Mouse (Mus musculus): ENCODE data around the gene Zfp697. TPM values are rescaled to one million over a fixed set of nuclear protein-coding genes. Genes with fewer than 3 reads are reported as not detected.
"Not testable (repeated sequence)": the region's sequence is repeated elsewhere in the genome, so short reads cannot be mapped to it uniquely, and the experiment has no call there.

The Zfp697 gene
- polyA plus RNA-seq, 1 experiment from 2014 or later: 6.8 TPM

DNA sequence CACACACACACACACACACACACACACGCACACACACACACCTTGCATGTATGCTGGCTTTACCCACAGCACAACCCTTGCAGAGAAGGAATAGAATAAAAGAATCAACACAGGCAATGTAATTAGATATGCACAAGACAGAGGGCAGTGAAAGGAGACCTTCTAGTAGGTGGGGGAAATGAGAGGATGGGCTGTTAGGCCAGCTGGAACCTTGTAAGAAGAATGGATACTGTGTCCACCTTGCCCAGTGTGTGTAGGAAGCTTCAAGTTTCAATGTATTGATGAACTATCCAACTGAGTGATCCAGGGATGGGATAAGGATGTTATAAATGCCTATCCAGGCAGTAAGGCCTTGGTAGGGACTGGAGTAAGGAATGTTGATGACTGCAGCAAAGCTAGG lies 52.8 kb downstream of the Zfp697 start:
- no peak for DNase-seq (ENCODE audit: low spot score)
- H3K4me1 ChIP-seq: peaks cover 3% of the 10 kb centered on the region; the same call in 1 of the 2 replicates
- H3K27me3 ChIP-seq (ENCODE audit: low read depth, poor library complexity, severe bottlenecking): peaks cover 8% of the 10 kb centered on the region; the same call in 1 of the 2 replicates
- no peak overlapping the region for H3K27ac ChIP-seq (replicated peaks)
- 78% methylated on average over 1 of the region's 1 CpGs for WGBS
- no peaks in the 10 kb centered on the region for H3K9me3 ChIP-seq (replicated peaks)
- no peaks in the 10 kb centered on the region for H3K36me3 ChIP-seq
- no peak overlapping the region for H3K4me3 ChIP-seq

DNA sequence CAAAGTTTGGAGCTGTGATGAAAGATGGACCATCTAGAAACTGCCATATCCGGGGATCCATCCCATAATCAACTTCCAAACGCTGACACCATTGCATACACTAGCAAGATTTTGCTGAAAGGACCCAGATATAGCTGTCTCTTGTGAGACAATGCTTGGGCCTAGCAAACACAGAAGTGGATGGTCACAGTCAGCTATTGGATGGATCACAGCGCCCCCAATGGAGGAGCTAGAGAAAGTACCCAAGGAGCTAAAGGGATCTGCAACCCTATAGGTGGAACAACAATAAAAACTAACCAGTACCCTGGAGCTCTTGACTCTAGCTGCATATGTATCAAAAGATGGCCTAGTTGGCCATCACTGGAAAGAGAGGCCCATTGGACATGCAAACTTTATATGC lies 60.0 kb downstream of the Zfp697 start:
- DNase-seq (ENCODE audit: low spot score); H3K4me3 ChIP-seq; H3K9me3 ChIP-seq (replicated peaks); H3K4me1 ChIP-seq; H3K36me3 ChIP-seq; H3K27ac ChIP-seq (replicated peaks); H3K27me3 ChIP-seq (ENCODE audit: low read depth, poor library complexity, severe bottlenecking): not testable (repeated sequence)
- WGBS: 43% methylated on average over 3 of the region's 3 CpGs

DNA sequence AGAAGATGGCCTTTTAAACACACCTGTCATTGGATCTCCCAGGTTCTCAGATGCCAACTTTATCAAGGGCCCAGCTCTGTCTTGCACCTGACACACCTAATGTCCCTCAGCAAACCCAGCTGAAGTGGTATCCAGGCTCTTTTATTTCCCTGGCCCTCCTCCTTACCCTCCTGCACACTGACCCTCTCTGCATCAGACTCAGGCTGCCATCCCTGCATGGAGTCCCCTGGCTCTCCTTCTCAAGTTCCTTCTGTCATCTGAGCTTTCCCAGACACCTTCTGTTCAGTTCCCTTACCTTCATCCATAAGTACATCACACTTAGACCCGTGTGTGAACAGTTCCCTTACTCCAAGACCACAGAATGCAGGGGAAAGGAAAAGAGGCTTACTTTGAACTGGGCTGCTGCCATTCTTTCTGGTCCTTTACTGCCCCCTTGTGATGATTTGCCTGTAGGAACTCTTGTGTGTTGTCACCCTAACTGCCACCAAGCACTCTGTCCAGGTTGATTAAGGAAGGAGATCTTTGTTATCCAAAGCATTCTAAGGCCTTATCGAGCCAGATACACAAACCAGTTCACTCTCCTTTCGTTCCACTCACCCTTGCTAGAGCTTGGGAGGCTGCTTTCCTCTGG lies 61.0 kb downstream of the Zfp697 start:
- 15% methylated on average over 3 of the region's 3 CpGs for WGBS
- H3K4me3 ChIP-seq; H3K9me3 ChIP-seq (replicated peaks); DNase-seq (ENCODE audit: low spot score); H3K36me3 ChIP-seq; H3K27ac ChIP-seq (replicated peaks); H3K4me1 ChIP-seq; H3K27me3 ChIP-seq (ENCODE audit: low read depth, poor library complexity, severe bottlenecking): not testable (repeated sequence)

DNA sequence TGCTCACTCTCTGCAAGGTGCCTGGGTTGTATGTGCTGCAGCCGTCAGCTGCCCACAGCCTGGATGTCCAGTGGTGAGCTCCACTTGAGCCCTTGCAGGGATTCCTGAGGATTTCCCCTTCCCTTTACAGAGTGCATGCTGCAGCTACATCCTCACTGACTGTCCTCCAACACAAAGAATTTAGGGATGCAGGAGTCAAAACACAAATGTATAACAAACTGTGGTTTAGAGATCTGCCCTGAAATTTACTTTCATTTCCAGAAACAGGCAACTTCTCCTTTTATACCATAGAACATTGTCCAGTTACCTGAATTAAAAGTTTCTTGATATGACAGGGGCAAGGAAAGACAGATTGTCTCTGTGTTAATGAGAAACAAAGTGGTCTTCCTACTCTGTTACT lies 61.7 kb downstream of the Zfp697 start:
- 91% methylated on average over 1 of the region's 1 CpGs for WGBS
- H3K9me3 ChIP-seq (replicated peaks); DNase-seq (ENCODE audit: low spot score); H3K27me3 ChIP-seq (ENCODE audit: low read depth, poor library complexity, severe bottlenecking); H3K4me1 ChIP-seq; H3K36me3 ChIP-seq; H3K4me3 ChIP-seq; H3K27ac ChIP-seq (replicated peaks): not testable (repeated sequence)

DNA sequence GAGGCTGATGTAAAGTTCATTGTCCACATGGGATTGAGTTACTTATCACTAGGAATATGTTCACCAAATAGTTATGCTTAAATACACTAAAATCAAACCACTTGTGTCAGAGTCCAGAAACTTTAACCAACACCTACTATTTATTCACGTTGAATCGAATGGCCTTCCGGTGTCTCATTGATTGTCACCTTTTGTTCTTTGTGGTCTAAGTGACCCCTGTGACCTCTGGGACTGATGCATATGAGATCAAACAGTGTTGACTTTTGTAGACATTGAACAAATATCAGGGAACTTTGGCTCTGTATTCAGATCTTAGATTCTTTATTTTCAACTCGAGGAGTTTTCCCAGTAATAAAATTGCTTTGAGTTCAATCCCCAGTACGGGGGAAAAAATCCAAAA lies 71.5 kb downstream of the Zfp697 start:
- not testable (repeated sequence) for H3K9me3 ChIP-seq (replicated peaks); H3K4me3 ChIP-seq; H3K27ac ChIP-seq (replicated peaks); H3K36me3 ChIP-seq; H3K27me3 ChIP-seq (ENCODE audit: low read depth, poor library complexity, severe bottlenecking); H3K4me1 ChIP-seq; DNase-seq (ENCODE audit: low spot score)
- WGBS: 71% methylated on average over 5 of the region's 5 CpGs

DNA sequence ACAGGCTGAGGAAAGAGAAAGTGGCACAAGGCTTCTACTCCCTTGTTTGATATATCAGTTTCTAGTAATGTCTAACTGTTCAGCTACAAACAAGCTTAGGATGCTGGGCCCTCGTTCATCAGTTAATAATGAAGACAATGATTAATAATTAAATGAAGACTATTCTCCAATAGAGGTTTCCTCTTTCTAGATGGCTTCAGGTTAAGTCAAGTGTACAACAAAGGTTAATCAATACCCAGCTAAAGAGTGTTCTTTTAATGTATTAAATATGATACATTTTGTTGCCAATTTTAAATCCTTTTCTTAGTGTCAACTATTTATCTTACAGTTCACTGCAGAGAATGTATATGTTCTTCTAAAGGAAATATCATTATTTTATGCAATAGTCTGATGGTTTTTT lies 74.8 kb downstream of the Zfp697 start, which contains the start of gene Gm4450:
Gm4450 (minus strand) TSS at position 101 of the 400 bp plus-strand sequence.
- not testable (repeated sequence) for H3K9me3 ChIP-seq (replicated peaks); H3K36me3 ChIP-seq; H3K4me3 ChIP-seq; H3K27ac ChIP-seq (replicated peaks); DNase-seq (ENCODE audit: low spot score); H3K27me3 ChIP-seq (ENCODE audit: low read depth, poor library complexity, severe bottlenecking); H3K4me1 ChIP-seq
- WGBS: 90% methylated on average over 1 of the region's 1 CpGs

DNA sequence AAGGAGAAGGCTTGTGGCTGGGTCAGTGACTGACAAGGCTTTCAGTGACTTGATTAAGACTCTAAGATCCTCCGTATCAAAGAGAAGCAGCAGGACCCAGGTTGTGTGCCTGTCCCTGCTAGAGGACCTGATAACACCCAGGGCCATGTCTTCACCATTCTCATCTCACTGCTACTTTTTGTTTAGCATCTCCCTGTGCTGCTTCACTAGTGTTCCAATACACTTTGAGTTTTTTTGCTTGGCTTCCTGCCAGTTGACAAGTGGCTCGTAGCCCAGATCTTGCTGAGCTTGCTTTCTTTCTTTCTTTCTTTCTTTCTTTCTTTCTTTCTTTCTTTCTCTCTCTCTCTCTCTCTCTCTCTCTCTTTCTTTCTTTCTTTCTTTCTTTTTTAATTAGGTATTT lies 87.1 kb downstream of the Zfp697 start:
- not testable (repeated sequence) for H3K4me1 ChIP-seq; H3K27me3 ChIP-seq (ENCODE audit: low read depth, poor library complexity, severe bottlenecking); DNase-seq (ENCODE audit: low spot score); H3K27ac ChIP-seq (replicated peaks); H3K9me3 ChIP-seq (replicated peaks); H3K4me3 ChIP-seq; H3K36me3 ChIP-seq
- WGBS: 100% methylated on average over 1 of the region's 2 CpGs

DNA sequence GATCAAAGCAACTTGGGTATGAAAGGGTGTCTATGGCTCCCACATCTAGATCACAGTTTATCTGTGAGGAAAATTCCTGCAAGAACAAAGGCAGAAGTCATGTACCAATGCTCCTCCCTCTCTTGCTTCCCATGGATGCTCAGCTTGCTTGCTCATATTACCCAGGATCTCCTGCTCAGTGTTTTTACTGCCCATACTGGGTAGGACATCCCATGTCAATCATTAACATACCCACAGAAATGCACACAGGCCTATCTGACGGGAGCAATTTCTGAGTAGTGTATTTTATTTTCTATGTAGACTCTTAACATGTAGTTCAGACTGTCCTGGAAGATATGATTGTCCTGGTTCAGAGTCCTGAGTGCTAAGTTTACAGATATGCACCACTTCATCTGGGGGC lies 88.8 kb downstream of the Zfp697 start:
- DNase-seq (ENCODE audit: low spot score); H3K4me1 ChIP-seq; H3K27me3 ChIP-seq (ENCODE audit: low read depth, poor library complexity, severe bottlenecking); H3K27ac ChIP-seq (replicated peaks); H3K9me3 ChIP-seq (replicated peaks); H3K36me3 ChIP-seq; H3K4me3 ChIP-seq: not testable (repeated sequence)
- WGBS: no CpG with 5 or more reads among the region's 1 CpGs

DNA sequence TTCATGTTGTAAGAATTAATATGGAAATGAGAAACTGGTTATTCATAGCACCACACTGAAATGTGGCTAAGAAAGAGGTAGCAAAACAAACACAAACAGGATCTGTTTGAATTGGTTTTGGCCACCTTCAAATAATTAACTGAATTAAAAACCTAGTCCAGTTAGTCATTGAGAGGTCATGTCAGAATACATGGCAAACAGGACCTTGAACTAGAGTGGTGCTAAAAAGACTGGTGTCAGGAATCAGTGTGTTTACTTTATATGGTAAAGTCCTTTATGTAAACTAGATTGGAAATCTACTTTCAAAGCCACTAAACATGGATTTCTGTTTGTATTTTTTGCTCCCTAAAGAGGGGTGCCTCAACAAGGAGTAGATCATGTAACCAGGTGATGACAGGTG lies 89.2 kb downstream of the Zfp697 start:
- DNase-seq (ENCODE audit: low spot score); H3K9me3 ChIP-seq (replicated peaks); H3K4me1 ChIP-seq; H3K36me3 ChIP-seq; H3K27ac ChIP-seq (replicated peaks); H3K27me3 ChIP-seq (ENCODE audit: low read depth, poor library complexity, severe bottlenecking); H3K4me3 ChIP-seq: not testable (repeated sequence)

DNA sequence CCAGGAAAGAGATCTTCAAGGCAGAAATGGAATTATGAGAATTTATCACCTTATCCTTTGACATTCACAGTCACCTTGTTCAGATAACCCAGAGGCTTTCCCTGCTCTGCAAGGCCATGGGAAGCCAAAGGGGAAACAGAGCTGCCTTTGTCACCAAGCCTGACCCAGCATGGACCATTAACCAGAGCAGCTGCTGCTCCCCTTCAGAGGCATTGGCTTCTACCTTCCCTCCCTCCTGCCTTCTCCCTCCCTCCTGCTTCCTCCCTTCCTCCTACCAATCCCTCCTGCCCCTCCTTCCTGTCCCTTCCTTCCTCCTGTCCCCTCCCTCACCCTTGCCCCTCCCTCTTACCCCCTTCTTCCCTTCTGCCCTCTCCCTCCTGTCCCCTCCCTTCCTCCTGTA lies 111.9 kb downstream of the Zfp697 start:
- H3K36me3 ChIP-seq; H3K27ac ChIP-seq (replicated peaks); H3K4me3 ChIP-seq; DNase-seq (ENCODE audit: low spot score); H3K4me1 ChIP-seq; H3K9me3 ChIP-seq (replicated peaks); H3K27me3 ChIP-seq (ENCODE audit: low read depth, poor library complexity, severe bottlenecking): not testable (repeated sequence)

DNA sequence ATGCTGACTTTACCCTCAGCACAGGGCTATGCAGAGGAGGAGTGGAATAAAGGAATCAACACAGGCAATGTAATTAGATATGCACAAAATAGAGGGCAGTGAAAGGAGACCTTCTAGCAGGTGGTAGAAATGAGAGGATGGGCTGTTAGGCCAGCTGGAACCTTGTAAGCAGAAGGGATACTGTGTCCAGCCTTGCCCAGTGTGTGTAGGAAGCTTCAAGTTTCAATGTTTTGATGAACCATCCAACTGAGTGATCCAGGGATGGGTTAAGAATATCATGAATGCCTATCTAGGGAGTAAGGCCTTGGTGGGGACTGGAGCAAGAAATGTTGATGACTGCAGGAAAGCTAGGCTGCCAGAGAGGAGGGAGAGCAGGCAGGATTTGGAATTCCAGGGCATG lies 112.8 kb downstream of the Zfp697 start:
- H3K4me3 ChIP-seq; H3K4me1 ChIP-seq; H3K27me3 ChIP-seq (ENCODE audit: low read depth, poor library complexity, severe bottlenecking); DNase-seq (ENCODE audit: low spot score); H3K27ac ChIP-seq (replicated peaks); H3K36me3 ChIP-seq; H3K9me3 ChIP-seq (replicated peaks): not testable (repeated sequence)

DNA sequence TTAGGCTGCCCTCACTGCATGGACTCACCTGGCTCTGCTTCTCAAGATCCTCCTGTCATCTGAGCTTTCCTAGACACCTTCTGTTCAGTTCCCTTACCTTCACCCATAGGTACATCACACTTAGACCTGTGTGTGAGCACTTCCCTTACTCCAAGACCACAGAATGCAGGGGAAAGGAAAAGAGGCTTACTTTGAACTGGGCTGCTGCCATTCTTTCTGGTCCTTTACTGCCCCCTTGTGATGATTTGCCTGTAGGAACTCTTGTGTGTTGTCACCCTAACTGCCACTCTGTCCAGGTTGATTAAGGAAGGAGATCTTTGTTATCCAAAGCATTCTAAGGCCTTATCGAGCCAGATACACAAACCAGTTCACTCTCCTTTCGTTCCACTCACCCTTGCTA lies 114.5 kb downstream of the Zfp697 start:
- H3K4me1 ChIP-seq; H3K4me3 ChIP-seq; H3K36me3 ChIP-seq; H3K27ac ChIP-seq (replicated peaks); DNase-seq (ENCODE audit: low spot score); H3K27me3 ChIP-seq (ENCODE audit: low read depth, poor library complexity, severe bottlenecking); H3K9me3 ChIP-seq (replicated peaks): not testable (repeated sequence)
- WGBS: no CpG with 5 or more reads among the region's 2 CpGs

DNA sequence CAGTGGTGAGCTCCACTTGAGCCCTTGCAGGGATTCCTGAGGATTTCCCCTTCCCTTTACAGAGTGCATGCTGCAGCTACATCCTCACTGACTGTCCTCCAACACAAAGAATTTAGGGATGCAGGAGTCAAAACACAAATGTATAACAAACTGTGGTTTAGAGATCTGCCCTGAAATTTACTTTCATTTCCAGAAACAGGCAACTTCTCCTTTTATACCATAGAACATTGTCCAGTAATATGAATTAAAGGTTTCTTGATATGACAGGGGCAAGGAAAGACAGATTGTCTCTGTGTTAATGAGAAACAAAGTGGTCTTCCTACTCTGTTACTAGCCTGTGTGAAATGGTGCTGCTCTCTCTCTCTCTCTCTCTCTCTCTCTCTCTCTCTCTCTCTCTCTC lies 115.1 kb downstream of the Zfp697 start:
- H3K4me3 ChIP-seq; H3K4me1 ChIP-seq; H3K36me3 ChIP-seq; DNase-seq (ENCODE audit: low spot score); H3K27ac ChIP-seq (replicated peaks); H3K27me3 ChIP-seq (ENCODE audit: low read depth, poor library complexity, severe bottlenecking); H3K9me3 ChIP-seq (replicated peaks): not testable (repeated sequence)

DNA sequence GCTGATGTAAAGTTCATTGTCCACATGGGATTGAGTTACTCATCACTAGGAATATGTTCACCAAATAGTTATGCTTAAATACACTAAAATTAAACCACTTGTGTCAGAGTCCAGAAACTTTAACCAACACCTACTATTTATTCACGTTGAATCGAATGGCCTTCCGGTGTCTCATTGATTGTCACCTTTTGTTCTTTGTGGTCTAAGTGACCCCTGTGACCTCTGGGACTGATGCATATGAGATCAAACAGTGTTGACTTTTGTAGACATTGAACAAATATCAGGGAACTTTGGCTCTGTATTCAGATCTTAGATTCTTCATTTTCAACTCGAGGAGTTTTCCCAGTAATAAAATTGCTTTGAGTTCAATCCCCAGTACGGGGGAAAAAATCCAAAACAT lies 125.0 kb downstream of the Zfp697 start:
- H3K9me3 ChIP-seq (replicated peaks); H3K4me3 ChIP-seq; H3K27me3 ChIP-seq (ENCODE audit: low read depth, poor library complexity, severe bottlenecking); DNase-seq (ENCODE audit: low spot score); H3K27ac ChIP-seq (replicated peaks); H3K36me3 ChIP-seq; H3K4me1 ChIP-seq: not testable (repeated sequence)
- WGBS: no CpG with 5 or more reads among the region's 5 CpGs
